ENCODE assay signal across 8 mouse cellular contexts in genomic region chrX:170672594-170673092, GRCm38 (mm10). TPM values are rescaled to one million over a fixed set of nuclear protein-coding genes. Genes with fewer than 3 reads are reported as not detected.
DNase-seq lines count a peak whose midpoint lies in the region; ATAC-seq and TF ChIP-seq lines count a peak whose summit lies in the region.

Gene Asmt, plus strand, starts transcription at chrX:170672644.

- no peak within 1 kb of the TSS for H3K27ac ChIP-seq in kidney, postnatal 0 days
- H3K27ac ChIP-seq in left cerebral cortex, adult 2 months = no peak within 1 kb of the TSS

- H3K9ac ChIP-seq in kidney, postnatal 0 days (ENCODE audit: low read depth, low read length) = no peak within 1 kb of the TSS

- peaks cover 40% of the 10 kb centered on the region for H3K9me3 ChIP-seq in kidney, postnatal 0 days (replicated peaks; ENCODE audit: low read length)

- H3K4me1 ChIP-seq in kidney, postnatal 0 days (replicated peaks; ENCODE audit: insufficient read depth, low read length) = no peaks in the 10 kb centered on the region

- no peaks in the 10 kb centered on the region for H3K27me3 ChIP-seq in kidney, postnatal 0 days (ENCODE audit: insufficient read depth, low read length)

- peak; percentile 52; the same call in 1 of the 2 replicates for ATAC-seq in kidney, postnatal 0 days (replicated peaks; ENCODE audit: low FRiP score, low read depth)

- no peak for TF ChIP-seq CTCF in kidney, postnatal 0 days (IDR thresholded peaks at IDR 0.05; ENCODE audit: low read depth)
- no peak for TF ChIP-seq CTCF in left cerebral cortex, adult 2 months (IDR thresholded peaks at IDR 0.05)

- no peak within 1 kb of the TSS for H3K4me2 ChIP-seq in kidney, postnatal 0 days (ENCODE audit: low read length)

- intact Hi-C loops in left cerebral cortex, adult 2 months (cut with DNase I) = no loop called here

- 96% methylated on average over 15 of the region's 16 CpGs for WGBS in kidney, postnatal 0 days

- no peak for DNase-seq in kidney, postnatal 0 days (ENCODE audit: low spot score)
- DNase-seq in kidney, adult 8-10 months = no peak
- peak; percentile 53 for DNase-seq in c-Kit-positive CD71-positive TER-119-positive erythroid progenitor cells, embryonic 14.5 days (ENCODE audit: low spot score)
- DNase-seq in induced T-regulatory cell, adult 2 months (ENCODE audit: low read depth) = peak; percentile 72
- peak; percentile 46 for DNase-seq in neural tube, embryonic 10.5 days (ENCODE audit: extremely low spot score, low spot score)
- no peak for DNase-seq in left cerebral cortex, adult 2 months (ENCODE audit: extremely low spot score in 1 of 2, low spot score in 2 of 2)
- no peak for DNase-seq in kidney, postnatal 10 days
- no peak for DNase-seq in gastrocnemius, adult 18-20 months (ENCODE audit: low spot score)

- H3K4me3 ChIP-seq in kidney, postnatal 0 days (replicated peaks; ENCODE audit: low read depth, low read length) = no peak within 1 kb of the TSS
- no peak within 1 kb of the TSS for H3K4me3 ChIP-seq in left cerebral cortex, adult 2 months

- no peaks in the 10 kb centered on the region for H3K36me3 ChIP-seq in kidney, postnatal 0 days (ENCODE audit: insufficient read depth, low read length)

RNA-seq across cellular contexts. Expression of gene Asmt, which starts in this region (rescaled TPM):
- polyA plus RNA-seq in kidney, postnatal 0 days (2015; fragmentation: Nextera tagmentation; extraction: Ambion mirVana) = not detected in 2 replicates
- not detected for total RNA-seq in left cerebral cortex, adult 2 months (2021)
- total RNA-seq in gastrocnemius, adult 18-20 months (2021) = not detected

Comparison
In these comparisons a context has a peak if more than half of its experiments do, and no peak if none do; other contexts are left out.
1. Peak in ATAC-seq in kidney, postnatal 0 days; RNA of the gene not detected or under 1 TPM.
2. DNase-seq: peak in c-Kit-positive CD71-positive TER-119-positive erythroid progenitor cells, embryonic 14.5 days (single experiment), induced T-regulatory cell, adult 2 months (single experiment) and neural tube, embryonic 10.5 days (single experiment); none in kidney, postnatal 0 days (single experiment), kidney, adult 8-10 months (0 of 2), left cerebral cortex, adult 2 months (0 of 2), kidney, postnatal 10 days (single experiment) and gastrocnemius, adult 18-20 months (single experiment).